Mouse (Mus musculus): ENCODE measurements around the gene Ces1c. TPM values are rescaled to one million over a fixed set of nuclear protein-coding genes. Genes with fewer than 3 reads are reported as not detected.

Gene Ces1c
- polyA plus RNA-seq, 1 experiment from 2014 or later: 12.7 TPM

DNA sequence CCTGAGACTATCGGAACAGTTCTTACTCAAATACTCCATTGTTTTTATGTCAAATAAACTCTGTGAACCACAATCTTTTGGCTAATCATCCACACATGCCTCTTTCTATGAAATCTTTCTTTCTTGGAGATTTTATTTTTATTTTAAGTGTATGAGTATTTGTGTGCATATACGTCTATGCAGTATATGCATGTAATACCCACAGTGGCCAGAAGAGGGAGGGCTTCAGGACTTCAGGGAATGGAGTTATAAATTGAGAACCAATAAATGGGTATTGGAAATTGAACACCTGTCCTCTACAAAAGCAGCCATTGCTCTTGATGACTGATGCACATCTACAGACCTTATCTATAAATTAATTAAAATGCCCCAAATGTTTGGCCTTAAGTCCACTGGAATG is 1.1 kb upstream of the Ces1c start:
- Histone ChIP-seq H3K27ac (ENCODE audit: low read length) (no peak overlapping the region), H3K9ac (ENCODE audit: low read depth, low read length) (no peak overlapping the region), H3K4me1 (ENCODE audit: control insufficient read depth, low read depth, low read length) (no peaks in the 10 kb centered on the region), H3K4me3 (ENCODE audit: low read depth, low read length) (no peak overlapping the region), H3K27me3 (ENCODE audit: control insufficient read depth, insufficient read depth, low read depth, low read length) (no peaks in the 10 kb centered on the region), H3K4me2 (ENCODE audit: low read depth, low read length) (no peak overlapping the region), H3K9me3 (replicated peaks; ENCODE audit: control insufficient read depth, low read length) (no peaks in the 10 kb centered on the region), H3K36me3 (ENCODE audit: control insufficient read depth, insufficient read depth) (no peaks in the 10 kb centered on the region)
- no peak for ATAC-seq (ENCODE audit: low read depth)
- WGBS (ENCODE audit: insufficient replicate concordance): 73% methylated on average over 2 of the region's 2 CpGs

DNA sequence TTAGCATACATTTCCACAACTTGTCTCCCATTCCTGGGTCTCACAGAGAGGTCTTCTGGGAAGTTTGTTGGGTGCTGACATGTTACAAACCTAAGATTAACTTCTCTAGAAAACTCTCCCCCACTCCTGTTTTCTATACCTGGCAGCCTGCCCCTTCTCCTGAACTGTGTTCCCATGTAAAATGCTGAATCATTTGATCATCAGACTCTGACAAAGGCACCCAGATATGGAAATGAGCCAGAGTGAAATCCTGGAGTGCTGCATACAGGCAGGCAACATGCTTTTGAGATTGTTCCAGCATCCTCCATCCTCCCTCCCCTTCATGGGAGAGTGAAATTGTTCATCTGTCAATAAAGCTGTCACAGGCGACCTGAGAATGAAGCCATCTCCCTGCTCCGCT is 4.6 kb downstream of the Ces1c start:
- ATAC-seq (ENCODE audit: low read depth): no peak
- H3K4me1 ChIP-seq (ENCODE audit: control insufficient read depth, low read depth, low read length): no peaks in the 10 kb centered on the region
- H3K9ac ChIP-seq (ENCODE audit: low read depth, low read length): no peak overlapping the region
- H3K9me3 ChIP-seq (replicated peaks; ENCODE audit: control insufficient read depth, low read length): no peaks in the 10 kb centered on the region
- 49% methylated on average over 2 of the region's 2 CpGs for WGBS (ENCODE audit: insufficient replicate concordance)
- H3K4me2 ChIP-seq (ENCODE audit: low read depth, low read length): no peak overlapping the region
- no peaks in the 10 kb centered on the region for H3K27me3 ChIP-seq (ENCODE audit: control insufficient read depth, insufficient read depth, low read depth, low read length)
- no peak overlapping the region for H3K27ac ChIP-seq (ENCODE audit: low read length)
- no peaks in the 10 kb centered on the region for H3K36me3 ChIP-seq (ENCODE audit: control insufficient read depth, insufficient read depth)
- no peak overlapping the region for H3K4me3 ChIP-seq (ENCODE audit: low read depth, low read length)

DNA sequence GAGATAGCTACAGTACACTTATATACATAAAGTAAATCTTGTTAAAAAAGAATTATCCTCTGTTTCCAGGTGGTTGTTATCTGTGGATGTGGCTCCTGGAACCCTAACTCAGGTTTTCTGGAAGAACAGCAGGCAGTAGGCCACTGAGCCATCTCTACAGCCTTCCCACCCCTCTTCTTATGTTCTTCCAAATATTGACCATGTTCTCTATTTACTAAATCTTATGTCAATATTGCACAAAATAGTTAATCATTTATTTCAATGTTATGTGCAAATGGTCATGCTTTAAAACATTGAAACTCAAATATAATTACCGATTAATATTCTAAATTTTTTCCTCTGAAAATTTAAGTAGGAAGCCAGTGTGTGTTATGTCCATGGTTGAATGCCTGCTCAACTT is 9.1 kb downstream of the Ces1c start:
- ATAC-seq (ENCODE audit: low read depth): no peak; the same call in 1 of the 2 replicates
- Histone ChIP-seq H3K36me3 (ENCODE audit: control insufficient read depth, insufficient read depth) (no peaks in the 10 kb centered on the region), H3K4me1 (ENCODE audit: control insufficient read depth, low read depth, low read length) (no peaks in the 10 kb centered on the region), H3K27me3 (ENCODE audit: control insufficient read depth, insufficient read depth, low read depth, low read length) (no peaks in the 10 kb centered on the region), H3K4me2 (ENCODE audit: low read depth, low read length) (no peak overlapping the region), H3K27ac (ENCODE audit: low read length) (no peak overlapping the region), H3K9me3 (replicated peaks; ENCODE audit: control insufficient read depth, low read length) (no peaks in the 10 kb centered on the region), H3K9ac (ENCODE audit: low read depth, low read length) (no peak overlapping the region), H3K4me3 (ENCODE audit: low read depth, low read length) (no peak overlapping the region)
- WGBS (ENCODE audit: insufficient replicate concordance): 58% methylated on average over 1 of the region's 1 CpGs

DNA sequence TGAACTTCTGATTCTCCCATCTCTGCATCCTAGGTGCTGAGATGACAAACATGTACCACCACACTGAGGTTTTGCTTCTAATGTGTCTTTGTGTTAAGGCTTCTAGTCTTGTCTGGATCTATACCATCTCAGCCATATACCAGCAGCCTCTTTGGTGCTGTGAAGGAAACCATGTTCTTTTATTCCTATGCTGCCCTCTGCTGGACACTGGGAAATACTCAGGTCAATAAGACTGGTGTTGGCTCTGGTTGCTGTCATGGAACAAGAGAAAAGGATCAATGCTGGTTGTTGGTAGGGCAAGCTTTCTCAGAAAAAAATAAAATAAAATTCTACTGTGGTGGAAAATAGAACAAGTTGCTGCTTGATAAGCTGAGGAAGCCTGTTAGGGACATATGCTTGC is 35.7 kb downstream of the Ces1c start:
- H3K9me3 ChIP-seq (replicated peaks; ENCODE audit: control insufficient read depth, low read length): no peaks in the 10 kb centered on the region
- no peak overlapping the region for H3K27ac ChIP-seq (ENCODE audit: low read length)
- no peak for ATAC-seq (ENCODE audit: low read depth)
- H3K4me3 ChIP-seq (ENCODE audit: low read depth, low read length): no peak overlapping the region
- H3K36me3 ChIP-seq (ENCODE audit: control insufficient read depth, insufficient read depth): no peaks in the 10 kb centered on the region
- no peaks in the 10 kb centered on the region for H3K4me1 ChIP-seq (ENCODE audit: control insufficient read depth, low read depth, low read length)
- H3K9ac ChIP-seq (ENCODE audit: low read depth, low read length): no peak overlapping the region
- no peaks in the 10 kb centered on the region for H3K27me3 ChIP-seq (ENCODE audit: control insufficient read depth, insufficient read depth, low read depth, low read length)
- no peak overlapping the region for H3K4me2 ChIP-seq (ENCODE audit: low read depth, low read length)

DNA sequence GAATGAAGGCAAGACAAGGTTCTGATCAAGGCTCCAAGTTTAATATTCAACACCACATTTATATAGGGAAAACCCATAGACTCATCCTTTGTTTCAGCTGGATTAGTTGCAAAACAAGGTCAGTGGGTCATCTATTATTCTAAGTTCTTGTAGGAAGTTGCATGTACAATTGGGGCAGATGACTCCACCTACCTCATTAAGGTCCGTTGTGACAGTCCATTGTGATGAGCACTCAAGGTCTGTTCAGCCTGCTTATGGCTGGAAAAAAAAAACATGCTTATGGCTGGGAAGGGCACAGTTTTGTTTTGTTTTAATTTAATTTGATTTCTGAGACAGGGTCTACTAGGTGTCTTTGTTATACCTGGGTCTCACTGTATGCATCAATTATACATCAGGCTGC is 39.8 kb downstream of the Ces1c start:
- Histone ChIP-seq H3K27me3 (ENCODE audit: control insufficient read depth, insufficient read depth, low read depth, low read length) (no peaks in the 10 kb centered on the region), H3K4me1 (ENCODE audit: control insufficient read depth, low read depth, low read length) (no peaks in the 10 kb centered on the region), H3K9ac (ENCODE audit: low read depth, low read length) (no peak overlapping the region), H3K4me2 (ENCODE audit: low read depth, low read length) (no peak overlapping the region), H3K27ac (ENCODE audit: low read length) (no peak overlapping the region), H3K9me3 (replicated peaks; ENCODE audit: control insufficient read depth, low read length) (no peaks in the 10 kb centered on the region), H3K36me3 (ENCODE audit: control insufficient read depth, insufficient read depth) (no peaks in the 10 kb centered on the region), H3K4me3 (ENCODE audit: low read depth, low read length) (no peak overlapping the region)
- no peak for ATAC-seq (ENCODE audit: low read depth)
- 30% methylated on average over 1 of the region's 1 CpGs for WGBS (ENCODE audit: insufficient replicate concordance)

DNA sequence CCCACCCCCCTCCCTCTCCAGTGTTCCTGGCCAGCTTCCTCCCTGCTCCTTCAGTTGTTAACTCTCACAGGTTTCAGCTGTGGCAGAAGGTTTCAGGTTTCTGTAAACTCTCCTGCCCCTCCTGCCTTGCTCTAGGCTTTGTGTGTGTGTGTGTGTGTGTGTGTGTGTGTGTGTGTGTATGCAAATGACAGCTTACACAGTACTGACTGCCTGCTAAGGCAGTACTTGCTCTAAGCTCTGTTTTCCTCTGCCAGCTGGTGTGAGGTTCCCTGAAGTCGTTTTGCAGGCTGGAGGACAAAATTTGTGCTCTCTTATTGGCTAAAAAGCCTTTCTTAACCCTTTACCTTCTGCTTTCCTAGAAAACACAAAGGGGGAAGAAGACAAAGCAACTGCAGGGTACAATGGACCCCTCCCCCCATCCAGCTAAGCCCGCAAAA is 42.4 kb downstream of the Ces1c start:
- Histone ChIP-seq H3K9ac (ENCODE audit: low read depth, low read length) (no peak overlapping the region), H3K4me1 (ENCODE audit: control insufficient read depth, low read depth, low read length) (no peaks in the 10 kb centered on the region), H3K36me3 (ENCODE audit: control insufficient read depth, insufficient read depth) (no peaks in the 10 kb centered on the region), H3K9me3 (replicated peaks; ENCODE audit: control insufficient read depth, low read length) (no peaks in the 10 kb centered on the region), H3K27me3 (ENCODE audit: control insufficient read depth, insufficient read depth, low read depth, low read length) (no peaks in the 10 kb centered on the region), H3K4me2 (ENCODE audit: low read depth, low read length) (no peak overlapping the region), H3K27ac (ENCODE audit: low read length) (no peak overlapping the region), H3K4me3 (ENCODE audit: low read depth, low read length) (no peak overlapping the region)
- 4% methylated on average over 2 of the region's 2 CpGs for WGBS (ENCODE audit: insufficient replicate concordance)
- no peak for ATAC-seq (ENCODE audit: low read depth)

DNA sequence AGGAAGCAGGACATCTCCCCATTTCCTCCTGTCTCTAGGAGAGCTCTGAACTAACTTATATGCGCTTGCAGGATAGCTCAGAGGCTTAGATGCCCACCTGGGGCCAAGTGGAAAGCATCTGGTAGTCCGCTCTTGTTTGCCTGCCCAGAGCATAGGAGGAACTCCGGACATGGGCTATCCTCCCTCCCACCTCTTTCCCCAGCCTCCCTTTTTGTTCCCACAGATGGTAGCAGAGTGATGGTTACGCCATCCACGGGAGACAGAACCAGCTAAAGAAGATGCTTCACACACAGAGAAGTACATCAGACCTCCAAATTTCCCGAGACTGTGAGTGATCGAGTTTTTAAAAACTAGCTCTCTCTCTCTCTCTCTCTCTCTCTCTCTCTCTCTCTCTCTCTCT is 42.9 kb downstream of the Ces1c start:
- no peaks in the 10 kb centered on the region for H3K9me3 ChIP-seq (replicated peaks; ENCODE audit: control insufficient read depth, low read length)
- ATAC-seq (ENCODE audit: low read depth): no peak
- H3K27me3 ChIP-seq (ENCODE audit: control insufficient read depth, insufficient read depth, low read depth, low read length): no peaks in the 10 kb centered on the region
- no peak overlapping the region for H3K27ac ChIP-seq (ENCODE audit: low read length)
- H3K9ac ChIP-seq (ENCODE audit: low read depth, low read length): no peak overlapping the region
- H3K4me1 ChIP-seq (ENCODE audit: control insufficient read depth, low read depth, low read length): no peaks in the 10 kb centered on the region
- H3K4me2 ChIP-seq (ENCODE audit: low read depth, low read length): no peak overlapping the region
- no peaks in the 10 kb centered on the region for H3K36me3 ChIP-seq (ENCODE audit: control insufficient read depth, insufficient read depth)
- 29% methylated on average over 7 of the region's 7 CpGs for WGBS (ENCODE audit: insufficient replicate concordance)
- no peak overlapping the region for H3K4me3 ChIP-seq (ENCODE audit: low read depth, low read length)

DNA sequence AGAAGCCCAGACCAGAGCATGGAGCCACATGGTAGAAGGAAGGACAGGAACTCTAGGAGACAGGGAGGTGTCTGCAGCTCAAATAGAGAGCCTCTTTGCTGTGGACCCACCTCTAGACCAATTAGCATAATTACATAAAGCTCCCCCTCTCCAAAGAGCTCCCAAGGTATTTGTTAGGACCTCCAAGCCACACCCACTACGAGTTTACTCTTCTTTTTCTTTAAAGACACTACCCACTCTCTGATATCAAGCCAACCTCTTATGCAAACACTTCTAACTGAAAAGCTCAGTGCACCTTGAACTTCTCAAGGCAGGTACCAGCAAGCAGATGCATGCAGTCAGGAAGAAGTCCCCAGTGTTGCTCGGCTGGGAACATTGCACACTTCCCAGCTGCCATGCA is 51.2 kb downstream of the Ces1c start, which contains the start of gene Ces1b:
TSS of gene Ces1b (minus strand) at position 131 of the 400 bp plus-strand sequence.
- H3K4me2 ChIP-seq (ENCODE audit: low read depth, low read length): no peak within 1 kb of the TSS
- no peaks in the 10 kb centered on the region for H3K9me3 ChIP-seq (replicated peaks; ENCODE audit: control insufficient read depth, low read length)
- H3K27ac ChIP-seq (ENCODE audit: low read length): no peak within 1 kb of the TSS
- H3K27me3 ChIP-seq (ENCODE audit: control insufficient read depth, insufficient read depth, low read depth, low read length): no peaks in the 10 kb centered on the region
- H3K4me1 ChIP-seq (ENCODE audit: control insufficient read depth, low read depth, low read length): no peaks in the 10 kb centered on the region
- H3K36me3 ChIP-seq (ENCODE audit: control insufficient read depth, insufficient read depth): no peaks in the 10 kb centered on the region
- no peak for ATAC-seq (ENCODE audit: low read depth)
- WGBS (ENCODE audit: insufficient replicate concordance): 33% methylated on average over 2 of the region's 2 CpGs
- H3K4me3 ChIP-seq (ENCODE audit: low read depth, low read length): no peak within 1 kb of the TSS
- no peak within 1 kb of the TSS for H3K9ac ChIP-seq (ENCODE audit: low read depth, low read length)

DNA sequence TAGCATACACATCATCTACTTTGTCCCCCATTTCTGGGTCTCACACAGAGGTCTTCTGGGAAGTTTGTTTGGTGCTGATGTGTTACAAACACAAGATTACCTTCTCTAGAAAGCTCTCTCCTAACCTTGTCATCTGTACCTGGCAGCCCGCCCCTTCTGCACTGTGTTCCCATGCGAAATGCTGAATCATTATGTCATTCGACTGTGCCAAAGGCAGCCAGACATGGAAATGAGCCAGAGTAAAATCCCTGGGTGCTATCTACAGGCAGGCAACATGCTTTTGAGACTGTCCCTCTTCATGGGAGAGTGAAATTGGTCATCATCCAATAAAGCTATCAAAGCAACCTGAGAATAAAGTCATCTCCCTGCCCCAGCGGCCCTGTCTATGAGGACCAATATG is 55.8 kb downstream of the Ces1c start:
- no peaks in the 10 kb centered on the region for H3K4me1 ChIP-seq (ENCODE audit: control insufficient read depth, low read depth, low read length)
- H3K9me3 ChIP-seq (replicated peaks; ENCODE audit: control insufficient read depth, low read length): no peaks in the 10 kb centered on the region
- no peak overlapping the region for H3K4me3 ChIP-seq (ENCODE audit: low read depth, low read length)
- H3K4me2 ChIP-seq (ENCODE audit: low read depth, low read length): no peak overlapping the region
- no peak overlapping the region for H3K9ac ChIP-seq (ENCODE audit: low read depth, low read length)
- 67% methylated on average over 4 of the region's 4 CpGs for WGBS (ENCODE audit: insufficient replicate concordance)
- H3K36me3 ChIP-seq (ENCODE audit: control insufficient read depth, insufficient read depth): no peaks in the 10 kb centered on the region
- no peaks in the 10 kb centered on the region for H3K27me3 ChIP-seq (ENCODE audit: control insufficient read depth, insufficient read depth, low read depth, low read length)
- no peak overlapping the region for H3K27ac ChIP-seq (ENCODE audit: low read length)
- no peak for ATAC-seq (ENCODE audit: low read depth)
